Mouse (Mus musculus) forebrain, embryonic 16.5 days (tissue): ENCODE measurements around the gene Tmem132d. TPM values are rescaled to one million over a fixed set of nuclear protein-coding genes. Genes with fewer than 3 reads are reported as not detected.
"Not testable (repeated sequence)": the region's sequence is repeated elsewhere in the genome, so short reads cannot be mapped to it uniquely, and the experiment has no call there.

Experiments used
- ATAC-seq: fragments of 200-750 bp; cut with Nextera tagmentation; 2 replicates; pipeline ENCODE4 v1.8.0; 2017; ENCODE audit warnings: mild to moderate bottlenecking, moderate library complexity
- H3K27ac ChIP-seq: fragments of 300-500 bp; sonication (generic); 2 replicates; pipeline ENCODE4 v1.5.1; 2014; ENCODE audit warnings: low read length, control low read depth
- H3K27me3 ChIP-seq: fragments of 300-500 bp; sonication (generic); replicated peaks from 2 replicates; pipeline ENCODE4 v1.6.1; 2014; ENCODE audit warnings: low read length; ENCODE audit not compliant: control insufficient read depth, insufficient read depth
- H3K36me3 ChIP-seq: fragments of 300-500 bp; sonication (generic); 2 replicates; pipeline ENCODE4 v1.6.1; 2014; ENCODE audit not compliant: control insufficient read depth, insufficient read depth
- H3K4me1 ChIP-seq: fragments of 300-500 bp; sonication (generic); replicated peaks from 2 replicates; pipeline ENCODE4 v1.6.1; 2014; ENCODE audit warnings: low read length; ENCODE audit not compliant: control insufficient read depth, insufficient read depth
- H3K4me2 ChIP-seq: fragments of 300-500 bp; sonication (generic); 2 replicates; pipeline ENCODE4 v1.6.1; 2014; ENCODE audit warnings: mild to moderate bottlenecking, low read length, control low read depth
- H3K4me3 ChIP-seq: fragments of 300-500 bp; sonication (generic); replicated peaks from 2 replicates; pipeline ENCODE4 v1.5.1; 2014; ENCODE audit warnings: mild to moderate bottlenecking, low read length, control low read depth
- H3K9ac ChIP-seq: fragments of 300-500 bp; sonication (generic); replicated peaks from 2 replicates; pipeline ENCODE4 v1.6.1; 2014; ENCODE audit warnings: low read depth, low read length, control low read depth
- H3K9me3 ChIP-seq: fragments of 300-500 bp; sonication (generic); 2 replicates; pipeline ENCODE4 v1.6.1; 2016; ENCODE audit warnings: low read length; ENCODE audit not compliant: control insufficient read depth
- WGBS: fragments of 180-500 bp; shearing (Covaris S2); extraction: QIAGEN DNeasy Blood & Tissue Kit; methylation state at CpG from one replicate; pipeline ENCODE4 v1.1.7; 2014; 5-methylcytosine and 5-hydroxymethylcytosine counted together
- polyA plus RNA-seq: library from polyadenylated mRNA; unstranded; fragments of >200 nt; fragmentation: Nextera tagmentation; extraction: Ambion mirVana; gene quantifications from 2 replicates; pipeline ENCODE4 v1.2.1, GENCODE M21; 2015

Tmem132d gene
- polyA plus RNA-seq, 1 experiment from 2014 or later: 1.7 TPM

GRCm38 (mm10) chr5:128004666-128005065, 428.2 kb downstream of the Tmem132d start:
- Histone ChIP-seq H3K4me2 (no peak overlapping the region), H3K36me3 (no peaks in the 10 kb centered on the region), H3K4me1 (no peaks in the 10 kb centered on the region), H3K27me3 (no peaks in the 10 kb centered on the region), H3K9ac (no peak overlapping the region), H3K9me3 (no peaks in the 10 kb centered on the region), H3K4me3 (no peak overlapping the region), H3K27ac (no peak overlapping the region)
- ATAC-seq: no peak
- 58% methylated on average over 9 of the region's 9 CpGs for WGBS

- Histone ChIP-seq H3K4me2 (no peak overlapping the region), H3K27ac (no peak overlapping the region), H3K4me3 (no peak overlapping the region), H3K9ac (no peak overlapping the region), H3K27me3 (no peaks in the 10 kb centered on the region), H3K9me3 (no peaks in the 10 kb centered on the region), H3K36me3 (no peaks in the 10 kb centered on the region), H3K4me1 (no peaks in the 10 kb centered on the region)
- no peak for ATAC-seq
- 76% methylated on average over 10 of the region's 10 CpGs for WGBS
Observed at GRCm38 (mm10) chr5:127996526-127997245, 436.2 kb downstream of the Tmem132d start.

GRCm38 (mm10) chr5:127993460-127993859, 439.4 kb downstream of the Tmem132d start:
- Histone ChIP-seq H3K27me3 (no peaks in the 10 kb centered on the region), H3K4me1 (no peaks in the 10 kb centered on the region), H3K9me3 (no peaks in the 10 kb centered on the region), H3K27ac (no peak overlapping the region), H3K36me3 (no peaks in the 10 kb centered on the region), H3K4me3 (no peak overlapping the region), H3K9ac (no peak overlapping the region), H3K4me2 (no peak overlapping the region)
- ATAC-seq: no peak
- WGBS: 87% methylated on average over 3 of the region's 3 CpGs

GRCm38 (mm10) chr5:127990826-127991225, 442.1 kb downstream of the Tmem132d start:
- WGBS: 85% methylated on average over 5 of the region's 5 CpGs
- H3K36me3 ChIP-seq: no peaks in the 10 kb centered on the region
- H3K4me2 ChIP-seq: no peak overlapping the region
- H3K9me3 ChIP-seq: no peaks in the 10 kb centered on the region
- no peak for ATAC-seq
- H3K9ac ChIP-seq: no peak overlapping the region
- no peaks in the 10 kb centered on the region for H3K27me3 ChIP-seq
- no peak overlapping the region for H3K4me3 ChIP-seq
- H3K27ac ChIP-seq: no peak overlapping the region
- no peaks in the 10 kb centered on the region for H3K4me1 ChIP-seq

- ATAC-seq, H3K36me3 ChIP-seq, H3K9me3 ChIP-seq, H3K4me3 ChIP-seq, H3K9ac ChIP-seq, H3K27ac ChIP-seq, H3K27me3 ChIP-seq, H3K4me2 ChIP-seq, H3K4me1 ChIP-seq: not testable (repeated sequence)
- 47% methylated on average over 6 of the region's 6 CpGs for WGBS
Observed at GRCm38 (mm10) chr5:127980003-127980358, 452.9 kb downstream of the Tmem132d start.

- 17% methylated on average over 6 of the region's 6 CpGs for WGBS
- Histone ChIP-seq H3K4me2 (no peak overlapping the region), H3K9ac (no peak overlapping the region), H3K4me1 (peaks cover 6% of the 10 kb centered on the region; the same call in 1 of the 2 replicates), H3K27me3 (no peaks in the 10 kb centered on the region), H3K36me3 (no peaks in the 10 kb centered on the region), H3K9me3 (no peaks in the 10 kb centered on the region), H3K4me3 (no peak overlapping the region), H3K27ac (no peak overlapping the region)
- ATAC-seq: no peak
Observed at GRCm38 (mm10) chr5:127979329-127980002, 453.4 kb downstream of the Tmem132d start.

- H3K27ac ChIP-seq: no peak overlapping the region
- no peaks in the 10 kb centered on the region for H3K27me3 ChIP-seq
- H3K4me3 ChIP-seq: no peak overlapping the region
- peaks cover 6% of the 10 kb centered on the region; the same call in 1 of the 2 replicates for H3K4me1 ChIP-seq
- ATAC-seq: no peak; the same call in 1 of the 2 replicates
- WGBS: 3% methylated on average over 10 of the region's 10 CpGs
- no peak overlapping the region for H3K9ac ChIP-seq
- no peaks in the 10 kb centered on the region for H3K9me3 ChIP-seq
- H3K4me2 ChIP-seq: no peak overlapping the region
- H3K36me3 ChIP-seq: no peaks in the 10 kb centered on the region
Observed at GRCm38 (mm10) chr5:127976661-127977060, 456.2 kb downstream of the Tmem132d start.

GRCm38 (mm10) chr5:127965700-127966099, 467.2 kb downstream of the Tmem132d start:
- H3K9me3 ChIP-seq: no peaks in the 10 kb centered on the region
- no peak overlapping the region for H3K9ac ChIP-seq
- no peaks in the 10 kb centered on the region for H3K36me3 ChIP-seq
- no peaks in the 10 kb centered on the region for H3K4me1 ChIP-seq
- ATAC-seq: no peak
- 89% methylated on average over 3 of the region's 3 CpGs for WGBS
- no peak overlapping the region for H3K27ac ChIP-seq
- H3K4me2 ChIP-seq: no peak overlapping the region
- H3K27me3 ChIP-seq: no peaks in the 10 kb centered on the region
- no peak overlapping the region for H3K4me3 ChIP-seq

GRCm38 (mm10) chr5:127962656-127963055, 470.2 kb downstream of the Tmem132d start:
- no peaks in the 10 kb centered on the region for H3K4me1 ChIP-seq
- no peak overlapping the region for H3K4me3 ChIP-seq
- H3K9me3 ChIP-seq: no peaks in the 10 kb centered on the region
- 84% methylated on average over 4 of the region's 4 CpGs for WGBS
- no peaks in the 10 kb centered on the region for H3K36me3 ChIP-seq
- H3K27ac ChIP-seq: no peak overlapping the region
- no peak for ATAC-seq
- H3K27me3 ChIP-seq: no peaks in the 10 kb centered on the region
- no peak overlapping the region for H3K9ac ChIP-seq
- no peak overlapping the region for H3K4me2 ChIP-seq
